Mouse (Mus musculus): Measurements from ENCODE around the gene Grsf1. TPM values are rescaled to one million over a fixed set of nuclear protein-coding genes. Genes with fewer than 3 reads are reported as not detected.

The Grsf1 gene
- polyA plus RNA-seq, 1 experiment from 2014 or later = 77.9 TPM

DNA sequence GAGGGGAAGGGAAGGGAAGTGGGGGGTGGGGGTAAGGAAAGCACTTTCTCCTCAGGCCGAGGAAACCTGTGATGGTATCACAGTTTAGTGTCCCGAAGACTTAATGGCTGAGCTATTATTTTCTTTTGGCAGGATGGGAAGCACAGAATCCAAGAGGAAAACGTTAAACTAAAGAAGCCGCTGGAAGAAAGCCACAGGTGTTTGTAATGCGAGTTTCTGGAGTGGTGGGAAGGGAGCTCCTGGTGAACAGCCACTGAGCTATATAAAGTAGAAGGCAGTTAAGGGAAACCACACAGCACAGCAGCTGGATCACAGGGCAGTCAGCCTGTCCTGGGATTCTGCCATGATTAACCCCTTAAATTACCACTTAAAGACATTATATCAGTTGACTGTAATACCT lies 30.6 kb downstream of the Grsf1 start:
- 63% methylated on average over 5 of the region's 5 CpGs for WGBS
- no peak overlapping the region for H3K27ac ChIP-seq (ENCODE audit: low read length)
- no peak for ATAC-seq (replicated peaks; ENCODE audit: extremely low read depth, insufficient read depth, low FRiP score)

DNA sequence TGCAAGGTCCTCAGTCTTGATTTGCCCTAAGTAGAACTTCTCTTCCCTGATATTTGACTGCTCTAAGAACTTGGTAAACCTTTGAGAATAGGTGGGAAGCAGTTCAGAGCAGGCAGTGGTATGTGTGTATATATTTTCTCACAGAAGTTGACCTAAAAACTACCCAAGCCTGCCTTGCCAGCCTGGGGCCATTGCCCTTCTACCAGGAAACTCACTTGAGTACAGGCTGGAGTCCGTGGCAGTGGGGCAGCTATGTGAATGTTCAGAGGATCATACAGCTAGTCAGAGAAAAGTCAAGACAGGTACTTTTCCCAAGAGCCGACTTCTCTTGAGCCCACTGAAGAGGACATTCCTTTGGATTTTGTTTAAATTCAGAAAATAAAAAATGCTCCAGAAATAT lies 31.1 kb downstream of the Grsf1 start:
- Histone ChIP-seq H3K36me3 (ENCODE audit: control insufficient read depth, insufficient read depth) (peaks cover 24% of the 10 kb centered on the region), H3K9me3 (replicated peaks; ENCODE audit: control insufficient read depth, low read length) (no peaks in the 10 kb centered on the region), H3K4me2 (ENCODE audit: low read depth, low read length) (no peak overlapping the region)

More for the DNA sequence above, 30.6 kb downstream of the Grsf1 start:
- Histone ChIP-seq H3K4me3 (ENCODE audit: low read length) (no peak overlapping the region), H3K36me3 (ENCODE audit: control insufficient read depth, insufficient read depth) (peaks cover 26% of the 10 kb centered on the region), H3K9ac (ENCODE audit: low read length) (no peak overlapping the region), H3K27me3 (ENCODE audit: control insufficient read depth, insufficient read depth, low read length) (no peaks in the 10 kb centered on the region), H3K9me3 (replicated peaks; ENCODE audit: control insufficient read depth, low read length) (no peaks in the 10 kb centered on the region), H3K4me1 (ENCODE audit: control insufficient read depth, insufficient read depth, low read length) (peaks cover 16% of the 10 kb centered on the region), H3K4me2 (ENCODE audit: low read depth, low read length) (no peak overlapping the region)

DNA sequence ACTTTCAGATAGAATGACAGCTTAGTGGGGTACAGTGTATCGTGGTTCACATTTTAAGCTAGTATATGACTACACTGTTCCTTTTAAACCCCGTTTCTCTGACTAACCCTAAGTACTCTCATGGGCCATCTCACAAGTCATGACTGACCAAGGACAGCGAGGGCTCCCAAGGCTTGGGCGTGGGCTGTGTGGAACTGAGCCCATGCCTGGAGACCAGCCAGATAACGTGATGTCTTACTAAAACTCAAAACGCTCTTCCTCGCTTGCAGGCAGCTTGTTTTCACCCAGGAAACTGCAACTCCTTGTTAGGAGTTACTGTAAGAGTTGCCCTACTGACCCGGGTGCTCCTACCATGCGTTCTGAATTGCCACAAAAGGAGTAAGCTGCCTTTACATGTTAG lies 32.5 kb downstream of the Grsf1 start:
- no peak for ATAC-seq (replicated peaks; ENCODE audit: extremely low read depth, insufficient read depth, low FRiP score)
- H3K36me3 ChIP-seq (ENCODE audit: control insufficient read depth, insufficient read depth) = peaks cover 25% of the 10 kb centered on the region

More for the DNA sequence above, 31.1 kb downstream of the Grsf1 start:
- Histone ChIP-seq H3K4me1 (ENCODE audit: control insufficient read depth, insufficient read depth, low read length) (peaks cover 15% of the 10 kb centered on the region), H3K9ac (ENCODE audit: low read length) (no peak overlapping the region), H3K27me3 (ENCODE audit: control insufficient read depth, insufficient read depth, low read length) (no peaks in the 10 kb centered on the region), H3K27ac (ENCODE audit: low read length) (no peak overlapping the region), H3K4me3 (ENCODE audit: low read length) (no peak overlapping the region)
- 77% methylated on average over 2 of the region's 2 CpGs for WGBS
- ATAC-seq (replicated peaks; ENCODE audit: extremely low read depth, insufficient read depth, low FRiP score) = no peak

DNA sequence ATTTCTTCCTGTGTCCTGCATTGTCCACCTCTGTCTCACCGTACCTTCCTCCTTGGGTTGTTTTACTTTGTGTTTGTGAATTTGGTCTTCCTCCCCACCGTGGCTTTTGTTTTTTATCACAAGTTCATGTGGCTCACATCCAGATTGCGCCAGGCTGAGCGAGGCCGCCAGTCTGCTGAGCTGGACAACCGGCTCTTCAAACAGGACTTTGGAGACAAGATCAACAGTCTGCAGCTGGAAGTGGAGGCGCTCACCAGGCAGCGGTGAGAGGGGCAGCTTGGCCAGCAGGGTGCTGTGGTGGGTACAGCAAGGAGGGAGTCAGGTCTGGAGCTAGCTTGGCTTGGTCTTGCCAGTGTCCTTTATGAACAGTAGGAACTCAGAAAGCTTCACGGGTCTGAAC lies 33.2 kb downstream of the Grsf1 start:
- no peak overlapping the region for H3K4me2 ChIP-seq (ENCODE audit: low read depth, low read length)
- no peaks in the 10 kb centered on the region for H3K27me3 ChIP-seq (ENCODE audit: control insufficient read depth, insufficient read depth, low read length)
- no peaks in the 10 kb centered on the region for H3K4me1 ChIP-seq (ENCODE audit: control insufficient read depth, insufficient read depth, low read length)
- H3K36me3 ChIP-seq (ENCODE audit: control insufficient read depth, insufficient read depth) = peaks cover 23% of the 10 kb centered on the region
- H3K4me3 ChIP-seq (ENCODE audit: low read length) = no peak overlapping the region
- no peak overlapping the region for H3K9ac ChIP-seq (ENCODE audit: low read length)
- WGBS = 63% methylated on average over 9 of the region's 9 CpGs
- no peak for ATAC-seq (replicated peaks; ENCODE audit: extremely low read depth, insufficient read depth, low FRiP score)
- H3K27ac ChIP-seq (ENCODE audit: low read length) = no peak overlapping the region
- H3K9me3 ChIP-seq (replicated peaks; ENCODE audit: control insufficient read depth, low read length) = no peaks in the 10 kb centered on the region

More for the DNA sequence above, 32.5 kb downstream of the Grsf1 start:
- no peaks in the 10 kb centered on the region for H3K27me3 ChIP-seq (ENCODE audit: control insufficient read depth, insufficient read depth, low read length)
- no peak overlapping the region for H3K27ac ChIP-seq (ENCODE audit: low read length)
- no peaks in the 10 kb centered on the region for H3K9me3 ChIP-seq (replicated peaks; ENCODE audit: control insufficient read depth, low read length)
- H3K4me3 ChIP-seq (ENCODE audit: low read length) = no peak overlapping the region
- peaks cover 1% of the 10 kb centered on the region; the same call in 1 of the 2 replicates for H3K4me1 ChIP-seq (ENCODE audit: control insufficient read depth, insufficient read depth, low read length)
- no peak overlapping the region for H3K9ac ChIP-seq (ENCODE audit: low read length)
- WGBS = 84% methylated on average over 9 of the region's 9 CpGs
- no peak overlapping the region for H3K4me2 ChIP-seq (ENCODE audit: low read depth, low read length)

DNA sequence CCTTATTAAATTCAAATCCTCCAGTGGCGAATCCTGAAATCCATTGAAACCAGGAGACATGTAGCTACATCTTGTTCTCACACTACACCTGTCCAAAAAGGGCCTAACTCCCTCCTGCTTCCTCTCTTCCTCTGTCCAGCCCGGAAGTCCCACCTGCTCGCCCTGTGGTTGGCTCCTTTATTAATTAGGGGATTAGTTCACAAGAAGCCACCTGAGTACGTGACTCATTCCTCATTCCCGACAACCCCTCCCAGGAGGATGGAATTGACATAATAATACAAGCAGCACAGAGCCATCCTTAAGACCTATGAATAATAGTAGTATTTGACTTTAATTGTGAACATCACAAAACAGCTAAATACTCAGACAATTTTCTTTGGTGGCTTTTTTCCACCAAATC lies 41.9 kb downstream of the Grsf1 start:
- Histone ChIP-seq H3K36me3 (ENCODE audit: control insufficient read depth, insufficient read depth) (peaks cover 10% of the 10 kb centered on the region), H3K27ac (ENCODE audit: low read length) (no peak overlapping the region), H3K27me3 (ENCODE audit: control insufficient read depth, insufficient read depth, low read length) (no peaks in the 10 kb centered on the region), H3K4me2 (ENCODE audit: low read depth, low read length) (no peak overlapping the region), H3K9me3 (replicated peaks; ENCODE audit: control insufficient read depth, low read length) (no peaks in the 10 kb centered on the region), H3K4me3 (ENCODE audit: low read length) (no peak overlapping the region), H3K9ac (ENCODE audit: low read length) (no peak overlapping the region), H3K4me1 (ENCODE audit: control insufficient read depth, insufficient read depth, low read length) (no peaks in the 10 kb centered on the region)
- no peak for ATAC-seq (replicated peaks; ENCODE audit: extremely low read depth, insufficient read depth, low FRiP score)
- 89% methylated on average over 5 of the region's 5 CpGs for WGBS

DNA sequence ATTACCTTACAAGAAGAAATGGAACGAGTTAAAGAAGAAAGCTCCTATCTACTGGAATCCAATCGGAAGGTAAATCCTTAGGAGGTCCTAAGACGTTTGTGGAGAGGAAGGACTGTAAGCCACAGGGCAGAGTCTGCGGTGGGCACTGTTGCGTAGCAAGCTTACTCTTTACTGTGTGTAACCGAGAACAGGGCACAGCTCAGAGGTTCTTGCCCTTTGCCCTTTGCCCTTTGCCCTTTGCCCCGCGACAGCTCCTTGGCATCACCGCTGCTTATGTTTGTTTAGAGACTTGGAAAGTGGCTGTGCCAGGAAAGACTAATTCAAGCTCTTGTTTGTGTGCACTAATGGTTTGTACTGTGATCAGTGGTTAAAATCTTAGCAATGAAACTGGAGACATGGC lies 43.5 kb downstream of the Grsf1 start:
- Histone ChIP-seq H3K4me3 (ENCODE audit: low read length) (no peak overlapping the region), H3K4me2 (ENCODE audit: low read depth, low read length) (no peak overlapping the region), H3K9ac (ENCODE audit: low read length) (no peak overlapping the region), H3K9me3 (replicated peaks; ENCODE audit: control insufficient read depth, low read length) (no peaks in the 10 kb centered on the region), H3K27ac (ENCODE audit: low read length) (no peak overlapping the region), H3K36me3 (ENCODE audit: control insufficient read depth, insufficient read depth) (peaks cover 9% of the 10 kb centered on the region), H3K4me1 (ENCODE audit: control insufficient read depth, insufficient read depth, low read length) (no peaks in the 10 kb centered on the region), H3K27me3 (ENCODE audit: control insufficient read depth, insufficient read depth, low read length) (no peaks in the 10 kb centered on the region)
- 87% methylated on average over 9 of the region's 9 CpGs for WGBS
- no peak for ATAC-seq (replicated peaks; ENCODE audit: extremely low read depth, insufficient read depth, low FRiP score)

DNA sequence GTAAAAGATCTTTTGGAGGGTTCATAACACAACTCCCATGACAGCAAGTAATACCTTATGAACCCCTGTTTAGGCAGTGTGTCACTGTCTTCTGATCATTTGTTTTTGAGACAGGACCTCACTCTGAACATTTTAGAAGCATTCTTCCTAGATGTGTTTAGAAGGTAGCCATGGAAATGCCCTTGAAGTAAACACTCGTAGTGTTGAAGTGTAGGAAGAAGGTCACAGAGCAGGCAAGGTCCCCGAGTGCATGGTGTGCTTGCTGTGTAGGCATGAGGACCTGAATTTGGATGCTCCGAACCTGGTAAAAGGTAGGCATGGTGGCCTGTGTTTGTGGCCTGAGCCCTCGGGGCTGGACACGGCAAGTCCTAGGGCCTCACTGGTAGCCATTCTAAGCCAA lies 44.4 kb downstream of the Grsf1 start:
- no peak; the same call in 1 of the 2 replicates for ATAC-seq (replicated peaks; ENCODE audit: extremely low read depth, insufficient read depth, low FRiP score)
- 67% methylated on average over 5 of the region's 5 CpGs for WGBS
- no peaks in the 10 kb centered on the region for H3K4me1 ChIP-seq (ENCODE audit: control insufficient read depth, insufficient read depth, low read length)
- H3K27ac ChIP-seq (ENCODE audit: low read length) = no peak overlapping the region
- no peaks in the 10 kb centered on the region for H3K27me3 ChIP-seq (ENCODE audit: control insufficient read depth, insufficient read depth, low read length)
- peaks cover 2% of the 10 kb centered on the region; the same call in 1 of the 2 replicates for H3K36me3 ChIP-seq (ENCODE audit: control insufficient read depth, insufficient read depth)
- no peak overlapping the region for H3K4me2 ChIP-seq (ENCODE audit: low read depth, low read length)
- no peak overlapping the region for H3K9ac ChIP-seq (ENCODE audit: low read length)
- no peaks in the 10 kb centered on the region for H3K9me3 ChIP-seq (replicated peaks; ENCODE audit: control insufficient read depth, low read length)
- H3K4me3 ChIP-seq (ENCODE audit: low read length) = no peak overlapping the region

DNA sequence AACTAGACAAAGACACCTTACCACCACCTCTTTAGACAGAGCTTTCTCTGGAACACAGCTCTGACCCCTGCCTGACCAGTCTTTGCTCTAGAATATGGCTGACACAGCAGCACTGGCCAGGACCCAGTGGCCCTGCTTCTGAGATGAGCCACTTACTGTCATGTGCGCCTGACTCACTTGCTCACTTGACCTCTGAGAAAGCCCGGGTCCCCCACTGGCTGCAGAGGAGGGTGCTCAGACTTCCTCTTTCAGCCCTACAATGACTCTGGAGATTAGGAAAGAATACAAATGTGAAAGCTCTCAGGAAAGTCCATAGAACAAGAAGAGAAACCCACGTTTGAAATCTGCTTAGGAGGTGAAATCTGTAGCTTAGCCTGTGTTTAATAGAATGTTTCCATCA lies 45.1 kb downstream of the Grsf1 start:
- no peaks in the 10 kb centered on the region for H3K4me1 ChIP-seq (ENCODE audit: control insufficient read depth, insufficient read depth, low read length)
- H3K27me3 ChIP-seq (ENCODE audit: control insufficient read depth, insufficient read depth, low read length) = no peaks in the 10 kb centered on the region
- H3K27ac ChIP-seq (ENCODE audit: low read length) = no peak overlapping the region
- H3K9ac ChIP-seq (ENCODE audit: low read length) = no peak overlapping the region
- H3K9me3 ChIP-seq (replicated peaks; ENCODE audit: control insufficient read depth, low read length) = no peaks in the 10 kb centered on the region
- peaks cover 2% of the 10 kb centered on the region; the same call in 1 of the 2 replicates for H3K36me3 ChIP-seq (ENCODE audit: control insufficient read depth, insufficient read depth)
- no peak overlapping the region for H3K4me3 ChIP-seq (ENCODE audit: low read length)
- 30% methylated on average over 3 of the region's 3 CpGs for WGBS
- ATAC-seq (replicated peaks; ENCODE audit: extremely low read depth, insufficient read depth, low FRiP score) = no peak
- H3K4me2 ChIP-seq (ENCODE audit: low read depth, low read length) = no peak overlapping the region

DNA sequence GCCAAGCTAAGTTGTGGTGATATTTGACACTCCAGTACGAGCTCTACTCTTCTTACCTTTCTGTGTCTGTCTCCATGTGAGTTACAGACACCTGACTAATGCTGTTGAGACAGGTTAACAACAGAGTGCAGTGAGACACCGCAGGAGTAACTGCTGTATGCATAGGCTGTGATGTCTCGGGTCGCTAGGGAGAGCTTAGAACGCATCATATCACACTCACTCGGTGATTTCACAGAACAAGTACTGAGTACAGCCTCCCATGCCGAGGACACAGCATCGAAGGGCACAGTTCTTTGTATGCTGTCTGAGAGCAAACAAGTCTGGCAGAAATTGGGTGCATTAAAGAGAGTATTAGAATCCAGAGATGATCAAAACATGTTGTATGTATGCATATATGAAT lies 46.0 kb downstream of the Grsf1 start:
- Histone ChIP-seq H3K4me2 (ENCODE audit: low read depth, low read length) (no peak overlapping the region), H3K4me1 (ENCODE audit: control insufficient read depth, insufficient read depth, low read length) (no peaks in the 10 kb centered on the region), H3K27ac (ENCODE audit: low read length) (no peak overlapping the region), H3K27me3 (ENCODE audit: control insufficient read depth, insufficient read depth, low read length) (no peaks in the 10 kb centered on the region), H3K36me3 (ENCODE audit: control insufficient read depth, insufficient read depth) (peaks cover under 1% of the 10 kb centered on the region; the same call in 1 of the 2 replicates), H3K9me3 (replicated peaks; ENCODE audit: control insufficient read depth, low read length) (no peaks in the 10 kb centered on the region), H3K4me3 (ENCODE audit: low read length) (no peak overlapping the region), H3K9ac (ENCODE audit: low read length) (no peak overlapping the region)
- no peak for ATAC-seq (replicated peaks; ENCODE audit: extremely low read depth, insufficient read depth, low FRiP score)
- whole genome bisulfite sequencing = 74% methylated on average over 8 of the region's 8 CpGs
